Mouse (Mus musculus): ENCODE measurements around the gene Hoxc9.

The Hoxc9 gene

GRCm38 (mm10) chr15:102976171-102976570 is at the start of gene Hoxc9:
Gene Hoxc9 (plus strand): TSS chr15:102976439.
- DNase-seq (ENCODE audit: low read depth, low spot score): no peak

GRCm38 (mm10) chr15:102927032-102927645 is 49.1 kb upstream of the Hoxc9 start:
- no peak for DNase-seq (ENCODE audit: low read depth, low spot score)

GRCm38 (mm10) chr15:102931706-102932358 is 44.4 kb upstream of the Hoxc9 start:
- DNase-seq (ENCODE audit: low read depth, low spot score): peak; percentile 97

GRCm38 (mm10) chr15:102934438-102934837 is 41.8 kb upstream of the Hoxc9 start:
- DNase-seq (ENCODE audit: low read depth, low spot score): peak; percentile 47

GRCm38 (mm10) chr15:102934897-102935296 is 41.3 kb upstream of the Hoxc9 start:
- peak; percentile 35 for DNase-seq (ENCODE audit: low read depth, low spot score)

- peak; percentile 71 for DNase-seq (ENCODE audit: low read depth, low spot score)
Observed at GRCm38 (mm10) chr15:102936279-102936972, 39.8 kb upstream of the Hoxc9 start, which contains the start of gene Hoxc12. Gene Hoxc12 (plus strand): TSS chr15:102936757.

GRCm38 (mm10) chr15:102937036-102937666 is 39.1 kb upstream of the Hoxc9 start:
- peak; percentile 42 for DNase-seq (ENCODE audit: low read depth, low spot score)

- peak; percentile 73 for DNase-seq (ENCODE audit: low read depth, low spot score)
Observed at GRCm38 (mm10) chr15:102939256-102940155, 36.7 kb upstream of the Hoxc9 start.

GRCm38 (mm10) chr15:102942739-102943467 is 33.3 kb upstream of the Hoxc9 start:
- peak; percentile 54 for DNase-seq (ENCODE audit: low read depth, low spot score)

GRCm38 (mm10) chr15:102943468-102943813 is 32.8 kb upstream of the Hoxc9 start:
- no peak for DNase-seq (ENCODE audit: low read depth, low spot score)

- no peak for DNase-seq (ENCODE audit: low read depth, low spot score)
Observed at GRCm38 (mm10) chr15:102945185-102946077, 30.8 kb upstream of the Hoxc9 start.

- peak; percentile 72 for DNase-seq (ENCODE audit: low read depth, low spot score)
Observed at GRCm38 (mm10) chr15:102947276-102947675, 29.0 kb upstream of the Hoxc9 start.

GRCm38 (mm10) chr15:102948842-102949241 is 27.4 kb upstream of the Hoxc9 start:
- no peak for DNase-seq (ENCODE audit: low read depth, low spot score)

GRCm38 (mm10) chr15:102949696-102950095 is 26.5 kb upstream of the Hoxc9 start:
- DNase-seq (ENCODE audit: low read depth, low spot score): no peak

- no peak for DNase-seq (ENCODE audit: low read depth, low spot score)
Observed at GRCm38 (mm10) chr15:102950877-102951276, 25.4 kb upstream of the Hoxc9 start.

- DNase-seq (ENCODE audit: low read depth, low spot score): no peak
Observed at GRCm38 (mm10) chr15:102953561-102953960, 22.7 kb upstream of the Hoxc9 start.

GRCm38 (mm10) chr15:102954192-102955006 is 21.8 kb upstream of the Hoxc9 start, which contains the start of gene Hoxc11:
Gene Hoxc11 (plus strand): TSS chr15:102954427.
- DNase-seq (ENCODE audit: low read depth, low spot score): peak; percentile 85

- DNase-seq (ENCODE audit: low read depth, low spot score): peak; percentile 76
Observed at GRCm38 (mm10) chr15:102955007-102955382, 21.2 kb upstream of the Hoxc9 start.
